Mouse (Mus musculus): ENCODE measurements at regions not wholly inside any gene's neighbourhood (a gene's known extent, or its start where the extent isn't known, plus 50 kb on each side); places are given as distances from the start of the nearest gene placed in this dataset.
A peak's percentile ranks its signal among the peaks of the same experiment; 100 is the strongest.

- DNase-seq = no peak
Observed at GRCm38 (mm10) chr15:27137580-27137979, 242.2 kb upstream of the Fbxl7 start.

DNA sequence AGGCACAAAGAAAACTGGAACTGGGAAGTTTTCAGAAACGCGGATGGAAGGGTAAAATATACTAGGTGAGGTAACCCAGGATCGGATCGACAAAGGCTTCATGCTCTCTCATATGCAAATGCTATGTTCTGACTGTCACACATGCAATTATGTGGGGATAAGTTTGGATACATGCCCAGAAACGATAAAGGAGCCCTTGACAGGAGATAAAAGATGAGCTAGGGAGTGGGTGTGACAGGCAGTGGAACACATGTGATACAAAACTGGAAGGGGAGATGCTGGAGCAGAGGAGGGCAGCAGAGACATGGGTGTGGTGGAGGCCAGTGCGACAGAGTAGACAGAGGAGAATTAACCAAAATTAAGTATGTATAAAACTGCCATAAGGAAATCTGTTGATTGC, 250.5 kb upstream of the Fbxl7 start:
- no peak for DNase-seq

GRCm38 (mm10) chr15:27160986-27161385, 265.6 kb upstream of the Fbxl7 start:
- DNase-seq = no peak

GRCm38 (mm10) chr15:27167484-27167883, 272.1 kb upstream of the Fbxl7 start:
- DNase-seq = no peak

GRCm38 (mm10) chr15:27169846-27170245, 274.5 kb upstream of the Fbxl7 start:
- no peak for DNase-seq

GRCm38 (mm10) chr15:27173506-27173905, 278.1 kb upstream of the Fbxl7 start:
- DNase-seq = no peak

- DNase-seq = no peak
Observed at GRCm38 (mm10) chr15:27178084-27178935, 282.9 kb upstream of the Fbxl7 start.

- peak; percentile 43 for DNase-seq
Observed at GRCm38 (mm10) chr15:27189699-27190098, 276.8 kb upstream of the Ank start.

DNA sequence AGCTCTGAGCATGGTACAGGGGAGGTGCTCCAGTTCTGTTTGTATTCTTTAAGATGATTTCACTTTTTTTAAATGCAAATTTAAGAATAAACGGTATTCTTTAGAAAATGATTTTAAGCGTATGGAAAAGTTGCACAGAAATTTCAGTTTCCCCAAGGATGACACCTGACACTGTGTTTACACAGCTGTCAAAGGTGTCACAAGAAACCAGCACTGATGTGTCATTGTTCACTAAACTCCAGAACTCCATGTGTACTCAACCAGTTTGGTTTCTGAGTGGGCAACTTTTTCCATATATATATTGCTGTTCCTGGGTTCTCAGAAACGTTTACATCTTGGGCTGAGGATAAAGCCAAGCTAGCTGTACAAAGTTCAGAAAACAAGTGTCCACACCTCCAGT, 265.0 kb upstream of the Ank start:
- DNase-seq = no peak

- no peak for DNase-seq
Observed at GRCm38 (mm10) chr15:27204888-27205287, 261.6 kb upstream of the Ank start.

DNA sequence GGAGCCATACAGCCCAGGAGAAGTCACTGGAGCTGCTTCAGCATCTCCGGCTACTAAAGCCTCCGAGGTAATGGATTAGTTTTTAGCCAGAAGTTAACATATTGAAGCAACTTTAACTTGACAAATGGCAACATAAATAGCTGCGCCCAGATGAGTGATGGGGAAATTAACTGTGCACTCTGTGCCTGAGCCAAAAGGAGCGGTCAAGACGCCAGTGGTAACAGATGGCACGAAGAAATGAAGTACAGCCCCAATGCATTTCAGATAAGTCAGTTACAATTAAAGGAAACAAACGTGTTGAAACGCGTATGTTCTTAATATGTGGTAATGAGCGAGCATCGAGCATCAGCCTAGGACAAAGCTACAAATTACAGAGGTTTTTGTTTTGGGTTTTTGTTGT, 259.0 kb upstream of the Ank start:
- DNase-seq = no peak

DNA sequence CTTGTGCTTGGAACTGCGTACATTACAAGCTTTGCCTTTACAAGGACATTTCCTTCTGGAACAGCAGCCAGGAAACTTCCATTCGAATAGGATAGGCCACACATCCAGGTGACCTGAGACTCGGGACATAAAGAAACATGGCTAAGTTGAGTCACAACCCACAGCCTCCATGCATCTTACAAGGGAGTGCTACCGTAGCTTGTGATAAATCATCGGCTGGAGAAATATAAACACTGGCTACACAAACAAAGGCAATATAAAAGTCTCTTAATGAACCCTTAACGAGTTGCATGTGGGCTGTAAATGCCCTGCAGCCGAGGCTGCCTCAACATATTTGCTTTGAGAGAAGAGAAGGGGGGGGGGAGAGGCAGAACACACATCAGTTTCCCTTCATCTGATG, 250.1 kb upstream of the Ank start:
- no peak for DNase-seq

DNA sequence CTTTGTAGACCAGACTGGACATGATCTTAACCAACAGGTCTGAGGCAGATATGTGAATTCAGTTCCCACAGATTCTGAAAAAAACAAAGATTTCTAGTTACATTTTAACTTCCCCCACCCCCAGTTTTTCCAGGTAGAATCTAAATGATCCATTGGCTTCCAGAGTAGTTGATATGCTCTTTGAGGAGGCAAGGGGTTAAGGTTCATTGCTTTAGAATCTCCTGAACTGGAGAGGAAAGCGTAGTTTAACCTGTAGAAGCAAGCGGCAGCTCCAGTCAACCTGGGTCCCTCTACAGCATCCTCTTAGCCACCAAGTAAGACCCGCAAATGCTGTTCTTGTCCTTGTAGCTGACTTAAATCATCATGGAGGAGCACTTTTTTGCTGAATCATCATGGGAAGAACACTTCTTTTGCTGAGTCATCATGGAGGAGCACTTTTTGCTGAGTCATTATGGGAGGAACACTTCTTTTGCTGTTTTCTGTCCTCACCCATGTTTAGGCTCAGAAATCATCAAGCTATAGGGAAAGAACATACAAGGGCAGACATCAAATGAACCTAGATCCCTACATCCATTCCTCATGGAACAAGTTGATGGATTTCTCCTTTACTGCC, 247.2 kb upstream of the Ank start:
- no peak for DNase-seq

GRCm38 (mm10) chr15:27223610-27224511, 242.6 kb upstream of the Ank start:
- no peak for DNase-seq

GRCm38 (mm10) chr15:27224512-27224850, 242.0 kb upstream of the Ank start:
- DNase-seq = no peak

- no peak for DNase-seq
Observed at GRCm38 (mm10) chr15:27232804-27233203, 233.7 kb upstream of the Ank start.

GRCm38 (mm10) chr15:27234770-27235169, 231.7 kb upstream of the Ank start:
- DNase-seq = peak; percentile 21

DNA sequence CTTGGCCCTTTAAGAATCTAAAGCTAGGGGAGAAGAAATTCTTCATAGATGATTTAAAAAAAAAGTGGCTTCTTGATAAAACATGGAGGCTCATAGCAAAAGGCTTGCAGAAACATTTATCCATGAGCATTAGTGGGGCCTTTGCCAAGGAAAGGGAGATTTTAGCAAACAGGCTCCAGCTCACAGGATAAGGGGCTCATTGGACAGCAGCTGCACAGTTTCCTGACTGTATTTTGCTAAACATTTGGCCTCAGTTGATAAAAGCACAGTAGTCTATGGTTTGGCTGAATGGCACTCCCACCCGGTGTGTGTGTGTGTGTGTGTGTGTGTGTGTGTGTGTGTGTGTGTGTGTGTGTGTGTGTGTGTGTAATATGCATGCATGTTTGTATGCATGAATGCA, 228.2 kb upstream of the Ank start:
- DNase-seq = no peak

DNA sequence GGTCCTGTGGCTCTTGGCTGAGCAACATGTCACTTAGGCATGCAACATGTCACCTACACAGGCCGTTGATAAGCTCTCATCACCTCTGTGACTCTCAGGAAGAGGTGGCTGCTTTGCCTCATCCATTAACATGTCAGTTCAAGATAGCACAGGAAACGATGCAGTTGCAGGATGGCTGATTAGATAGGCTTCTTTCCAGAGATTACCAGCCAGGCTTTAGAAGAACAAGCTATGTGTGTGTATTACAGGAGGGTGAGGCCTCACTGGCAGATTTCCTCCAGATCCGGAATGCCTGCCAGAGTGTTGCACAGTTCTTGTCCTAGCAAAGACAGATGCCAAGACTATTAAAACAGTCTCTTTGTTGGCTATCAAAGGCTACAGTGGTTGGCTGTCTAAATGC, 220.2 kb upstream of the Ank start:
- no peak for DNase-seq

GRCm38 (mm10) chr15:27258984-27259853, 207.3 kb upstream of the Ank start:
- DNase-seq = no peak

- no peak for DNase-seq
Observed at GRCm38 (mm10) chr15:27259854-27260191, 206.7 kb upstream of the Ank start.

DNA sequence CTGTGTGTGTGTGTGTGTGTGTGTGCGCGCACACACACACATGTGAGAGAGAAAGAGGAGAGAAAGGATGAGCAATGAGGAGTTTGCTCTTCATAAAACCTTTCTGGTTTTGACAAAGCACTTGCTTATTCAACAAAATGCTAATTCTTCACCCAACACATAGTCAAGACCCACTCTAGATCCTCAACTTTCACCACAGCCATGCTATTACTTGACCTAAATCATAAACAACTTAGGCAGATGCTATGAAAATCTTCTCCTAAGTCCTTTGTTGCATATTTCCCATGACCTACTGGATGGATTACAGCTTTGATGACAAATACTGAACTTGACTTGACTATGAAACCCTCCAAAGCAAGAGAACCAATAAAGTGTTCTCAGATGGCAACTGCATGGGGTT, 196.3 kb upstream of the Ank start:
- no peak for DNase-seq

DNA sequence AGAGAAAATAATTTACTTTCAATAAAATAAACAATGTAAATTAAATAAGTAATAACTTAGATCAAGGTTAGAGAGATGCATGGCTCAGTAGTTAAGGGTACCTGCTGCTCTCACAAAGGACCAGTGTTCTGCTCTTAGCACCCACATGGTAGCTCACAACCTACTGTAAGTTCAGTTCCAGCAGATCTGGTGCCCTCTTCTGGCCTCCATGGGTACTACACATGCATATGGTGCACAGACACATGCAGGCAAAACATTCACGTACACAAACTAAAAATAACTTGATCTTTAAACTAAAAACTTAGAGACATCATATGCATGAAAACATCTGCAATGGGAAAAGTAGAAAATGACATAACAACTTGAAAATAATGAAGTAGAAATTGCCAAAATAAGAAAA, 184.2 kb upstream of the Ank start:
- DNase-seq = no peak

Measured in cerebellum, adult 9-10 months (tissue).